Mouse (Mus musculus): Measurements from ENCODE around the gene Eif4g1.
A peak's percentile ranks its signal among the peaks of the same experiment; 100 is the strongest.

Gene Eif4g1

GRCm38 (mm10) chr16:20672965-20673705 lies 5.0 kb downstream of the Eif4g1 start:
- peak; percentile 61 for DNase-seq

- peak; percentile 31 for DNase-seq
These were observed 5.7 kb downstream of the Eif4g1 start for GRCm38 (mm10) chr16:20673706-20674303.

- no peak for DNase-seq
These were observed 7.1 kb downstream of the Eif4g1 start for GRCm38 (mm10) chr16:20675213-20675612.

GRCm38 (mm10) chr16:20676702-20677101 lies 8.6 kb downstream of the Eif4g1 start:
- no peak for DNase-seq

GRCm38 (mm10) chr16:20677380-20677779 lies 9.3 kb downstream of the Eif4g1 start:
- no peak for DNase-seq

GRCm38 (mm10) chr16:20677974-20678675 lies 10.0 kb downstream of the Eif4g1 start:
- DNase-seq: peak; percentile 67

GRCm38 (mm10) chr16:20690774-20691173 lies 22.7 kb downstream of the Eif4g1 start:
- no peak for DNase-seq

- DNase-seq: no peak
These were observed 23.5 kb downstream of the Eif4g1 start for GRCm38 (mm10) chr16:20691617-20692016.

- peak; percentile 43 for DNase-seq
These were observed 24.3 kb downstream of the Eif4g1 start for GRCm38 (mm10) chr16:20692241-20692965.

- DNase-seq: peak; percentile 91
These were observed 25.1 kb downstream of the Eif4g1 start, which contains the start of gene Fam131a for GRCm38 (mm10) chr16:20693111-20693701. Fam131a (plus strand) TSS chr16:20693241.

- peak; percentile 57 for DNase-seq
These were observed 26.7 kb downstream of the Eif4g1 start for GRCm38 (mm10) chr16:20694781-20695180.

- DNase-seq: peak; percentile 88
These were observed 27.7 kb downstream of the Eif4g1 start for GRCm38 (mm10) chr16:20695622-20696323.

- no peak for DNase-seq
These were observed 31.2 kb downstream of the Eif4g1 start for GRCm38 (mm10) chr16:20699266-20699665.

GRCm38 (mm10) chr16:20700036-20700435 lies 31.9 kb downstream of the Eif4g1 start:
- DNase-seq: peak; percentile 59

GRCm38 (mm10) chr16:20701316-20701715 lies 33.2 kb downstream of the Eif4g1 start:
- DNase-seq: no peak

GRCm38 (mm10) chr16:20701729-20702521 lies 33.8 kb downstream of the Eif4g1 start:
- DNase-seq: no peak

- peak; percentile 55 for DNase-seq
These were observed 34.4 kb downstream of the Eif4g1 start for GRCm38 (mm10) chr16:20702522-20702893.

GRCm38 (mm10) chr16:20703071-20703470 lies 35.0 kb downstream of the Eif4g1 start:
- DNase-seq: no peak

- DNase-seq: no peak
These were observed 35.7 kb downstream of the Eif4g1 start for GRCm38 (mm10) chr16:20703699-20704400.

GRCm38 (mm10) chr16:20705786-20706185 lies 37.7 kb downstream of the Eif4g1 start:
- no peak for DNase-seq

Data from cerebellum, adult 11 months (tissue).